Mouse (Mus musculus) heart, postnatal 25 days (tissue): ENCODE results near the gene Vmn2r27. TPM values are rescaled to one million over a fixed set of nuclear protein-coding genes. Genes with fewer than 3 reads are reported as not detected.

Experiments used
- DNase-seq: peaks from one replicate; pipeline ENCODE4 v3.0.0; 2022; ENCODE audit warnings: low spot score
- intact Hi-C: fragments of 180-260 bp; cut with DNase I; formaldehyde crosslinking; loops from one replicate; pipeline ENCODE4 v1.15.1; 2025
- total RNA-seq, 2 experiments: library from RNA; stranded (reverse); gene quantifications; 2 replicates each; pipeline ENCODE4 v1.2.3; 2021

Gene Vmn2r27
- total RNA-seq, result not detected

GRCm38 (mm10) chr6:124231756-124232155 lies at the start of gene Vmn2r27:
Gene Vmn2r27 (minus strand): TSS chr6:124231856.
- no peak for DNase-seq
- intact Hi-C loops, result no loop called here

GRCm38 (mm10) chr6:124278291-124278690 lies 46.6 kb upstream of the Vmn2r27 start:
- DNase-seq, result no peak
- intact Hi-C loops, result no loop called here

GRCm38 (mm10) chr6:124277641-124278040 lies 46.0 kb upstream of the Vmn2r27 start:
- intact Hi-C loops, result no loop called here
- DNase-seq, result no peak

- DNase-seq, result peak; percentile 23
- intact Hi-C loops, result no loop called here
Measured at GRCm38 (mm10) chr6:124273231-124273880, 41.7 kb upstream of the Vmn2r27 start.

GRCm38 (mm10) chr6:124262696-124263095 lies 31.0 kb upstream of the Vmn2r27 start:
- intact Hi-C loops, result loop anchor here (1.0 kb wide), 2 partner anchors 113 to 117 kb away; no protein-coding TSS in a partner anchor
- DNase-seq, result no peak

- DNase-seq, result no peak
- intact Hi-C loops, result loop anchor here (2.0 kb wide), 1 partner anchor 330 kb away; no protein-coding TSS in a partner anchor
Measured at GRCm38 (mm10) chr6:124260198-124260931, 28.7 kb upstream of the Vmn2r27 start.

GRCm38 (mm10) chr6:124255721-124256470 lies 24.2 kb upstream of the Vmn2r27 start:
- DNase-seq, result no peak
- intact Hi-C loops, result loop anchor here (5.0 kb wide), 1 partner anchor 1364 kb away; no protein-coding TSS in a partner anchor

- DNase-seq, result no peak
- intact Hi-C loops, result no loop called here
Measured at GRCm38 (mm10) chr6:124202116-124202515, 29.5 kb downstream of the Vmn2r27 start.

GRCm38 (mm10) chr6:124168499-124169257 lies 63.0 kb downstream of the Vmn2r27 start:
- intact Hi-C loops, result no loop called here
- DNase-seq, result no peak

- no peak for DNase-seq
- intact Hi-C loops, result no loop called here
Measured at GRCm38 (mm10) chr6:124166596-124166995, 65.1 kb downstream of the Vmn2r27 start.

GRCm38 (mm10) chr6:124149808-124150207 lies 81.8 kb downstream of the Vmn2r27 start:
- intact Hi-C loops, result no loop called here
- DNase-seq, result no peak

Other genes starting within 250 kb of the Vmn2r27 start
- under 1 TPM in 1 of 2 experiments, not detected in 1; 0.03 TPM for gene Vmn2r26, start 207.3 kb downstream of the Vmn2r27 start, total RNA-seq
- 10 to 100 TPM; 16.4 to 20.0 TPM for gene Cd163, start 72.8 kb upstream of the Vmn2r27 start, total RNA-seq
- gene Pex5, start 183.2 kb upstream of the Vmn2r27 start, total RNA-seq, result 10 to 100 TPM; 26.2 to 26.9 TPM
- gene Clstn3, start 232.9 kb upstream of the Vmn2r27 start, total RNA-seq, result 1 to 10 TPM in 1 of 2 experiments, under 1 TPM in 1; 0.49 to 1.5 TPM